Mouse (Mus musculus) forebrain, embryonic 10.5 days (tissue): Measurements from ENCODE around the gene Ldhd. TPM values are rescaled to one million over a fixed set of nuclear protein-coding genes. Genes with fewer than 3 reads are reported as not detected.
A peak's percentile ranks its signal among the peaks of the same experiment; 100 is the strongest.
"Not testable (repeated sequence)": the region's sequence is repeated elsewhere in the genome, so short reads cannot be mapped to it uniquely, and the experiment has no call there.

ENCODE experiments used
- DNase-seq: peaks from one replicate; pipeline ENCODE4 v3.0.0-alpha.2; 2017; ENCODE audit warnings: low spot score; ENCODE audit errors: extremely low spot score
- H3K27ac ChIP-seq: fragments of 300-500 bp; sonication (generic); 2 replicates; pipeline ENCODE4 v1.5.1; 2016; ENCODE audit warnings: mild to moderate bottlenecking
- H3K27me3 ChIP-seq: fragments of 300-500 bp; sonication (generic); 2 replicates; pipeline ENCODE4 v1.6.1; 2016; ENCODE audit warnings: mild to moderate bottlenecking; ENCODE audit not compliant: poor library complexity, severe bottlenecking
- H3K36me3 ChIP-seq: fragments of 300-500 bp; sonication (generic); replicated peaks from 2 replicates; pipeline ENCODE4 v1.6.1; 2016; ENCODE audit warnings: mild to moderate bottlenecking, moderate library complexity
- H3K4me1 ChIP-seq: fragments of 300-500 bp; sonication (generic); 2 replicates; pipeline ENCODE4 v1.6.1; 2016
- H3K4me3 ChIP-seq: fragments of 300-500 bp; sonication (generic); 2 replicates; pipeline ENCODE4 v1.5.1; 2016; ENCODE audit warnings: mild to moderate bottlenecking, moderate library complexity
- H3K9me3 ChIP-seq: fragments of 300-500 bp; sonication (generic); 2 replicates; pipeline ENCODE4 v1.6.1; 2016; ENCODE audit warnings: mild to moderate bottlenecking, moderate library complexity
- WGBS: fragments of 180-500 bp; shearing (Covaris S2); methylation state at CpG from one replicate; pipeline ENCODE4 v1.1.7; 2016; 5-methylcytosine and 5-hydroxymethylcytosine counted together
- polyA plus RNA-seq: library from polyadenylated mRNA; unstranded; fragments of >200 nt; fragmentation: Nextera tagmentation; extraction: Ambion mirVana; gene quantifications from 2 replicates; pipeline ENCODE4 v1.2.1, GENCODE M21; 2016

Ldhd gene
- polyA plus RNA-seq, 1 experiment from 2014 or later: not detected

- H3K27me3 ChIP-seq, H3K9me3 ChIP-seq, DNase-seq: not testable (repeated sequence)
- Histone ChIP-seq H3K4me1 (peaks cover 24% of the 10 kb centered on the region), H3K27ac (peak overlapping the region; percentile 99), H3K36me3 (peaks cover 20% of the 10 kb centered on the region), H3K4me3 (peak overlapping the region; percentile 85)
- 82% methylated on average over 12 of the region's 12 CpGs for WGBS
Observed at GRCm38 (mm10) chr8:111644286-111645051, 14.3 kb upstream of the Ldhd start.

- Histone ChIP-seq H3K36me3 (peaks cover 20% of the 10 kb centered on the region), H3K9me3 (no peaks in the 10 kb centered on the region), H3K4me1 (peaks cover 19% of the 10 kb centered on the region), H3K27ac (peak within 1 kb of the TSS; percentile 99), H3K27me3 (no peaks in the 10 kb centered on the region), H3K4me3 (peak within 1 kb of the TSS; percentile 85)
- DNase-seq: peak; percentile 90
- WGBS: under 1% methylated on average over 75 of the region's 75 CpGs
Observed at GRCm38 (mm10) chr8:111643264-111644141, 13.3 kb upstream of the Ldhd start, which contains the start of gene Zfp1. Gene Zfp1 (plus strand): TSS chr8:111643401.

- Histone ChIP-seq H3K27me3 (no peaks in the 10 kb centered on the region), H3K9me3 (no peaks in the 10 kb centered on the region), H3K27ac (peak overlapping the region; percentile 99), H3K4me1 (peaks cover 15% of the 10 kb centered on the region), H3K4me3 (peak overlapping the region; percentile 85), H3K36me3 (peaks cover 20% of the 10 kb centered on the region)
- DNase-seq: no peak
- WGBS: 16% methylated on average over 5 of the region's 5 CpGs
Observed at GRCm38 (mm10) chr8:111642939-111643263, 12.7 kb upstream of the Ldhd start.

GRCm38 (mm10) chr8:111642496-111642895 is 12.3 kb upstream of the Ldhd start:
- 75% methylated on average over 5 of the region's 5 CpGs for WGBS
- peak overlapping the region; percentile 99 for H3K27ac ChIP-seq
- H3K4me3 ChIP-seq: peak overlapping the region; percentile 85
- peaks cover 20% of the 10 kb centered on the region for H3K36me3 ChIP-seq
- peaks cover 15% of the 10 kb centered on the region for H3K4me1 ChIP-seq
- H3K27me3 ChIP-seq: no peaks in the 10 kb centered on the region
- no peak for DNase-seq
- H3K9me3 ChIP-seq: no peaks in the 10 kb centered on the region

GRCm38 (mm10) chr8:111641064-111641463 is 10.9 kb upstream of the Ldhd start:
- 98% methylated on average over 2 of the region's 2 CpGs for WGBS
- H3K4me3 ChIP-seq: no peak overlapping the region
- peaks cover 7% of the 10 kb centered on the region for H3K36me3 ChIP-seq
- H3K27me3 ChIP-seq: no peaks in the 10 kb centered on the region
- H3K27ac ChIP-seq: no peak overlapping the region
- H3K9me3 ChIP-seq: no peaks in the 10 kb centered on the region
- peaks cover 15% of the 10 kb centered on the region for H3K4me1 ChIP-seq
- no peak for DNase-seq

- Histone ChIP-seq H3K9me3 (no peaks in the 10 kb centered on the region), H3K4me1 (peaks cover 9% of the 10 kb centered on the region), H3K4me3 (no peak overlapping the region), H3K27ac (no peak overlapping the region), H3K27me3 (no peaks in the 10 kb centered on the region), H3K36me3 (no peaks in the 10 kb centered on the region)
- no peak for DNase-seq
Observed at GRCm38 (mm10) chr8:111638086-111638485, 7.9 kb upstream of the Ldhd start.

GRCm38 (mm10) chr8:111632976-111633375 is 2.8 kb upstream of the Ldhd start:
- no peak for DNase-seq
- Histone ChIP-seq H3K36me3 (peaks cover 9% of the 10 kb centered on the region; the same call in 1 of the 2 replicates), H3K27ac (no peak overlapping the region), H3K9me3 (no peaks in the 10 kb centered on the region), H3K4me3 (no peak overlapping the region), H3K4me1 (peaks cover 9% of the 10 kb centered on the region), H3K27me3 (no peaks in the 10 kb centered on the region)
- WGBS: 96% methylated on average over 3 of the region's 3 CpGs

GRCm38 (mm10) chr8:111631589-111631988 is 1.4 kb upstream of the Ldhd start:
- 94% methylated on average over 8 of the region's 8 CpGs for WGBS
- H3K4me3 ChIP-seq: no peak overlapping the region

GRCm38 (mm10) chr8:111628894-111629501 is 1.2 kb downstream of the Ldhd start:
- H3K27ac ChIP-seq: no peak overlapping the region
- H3K4me1 ChIP-seq: peaks cover 9% of the 10 kb centered on the region
- no peaks in the 10 kb centered on the region for H3K27me3 ChIP-seq
- no peak overlapping the region for H3K4me3 ChIP-seq
- no peaks in the 10 kb centered on the region for H3K9me3 ChIP-seq
- DNase-seq: no peak
- H3K36me3 ChIP-seq: peaks cover 31% of the 10 kb centered on the region
- 82% methylated on average over 19 of the region's 19 CpGs for WGBS

More at GRCm38 (mm10) chr8:111631589-111631988, 1.4 kb upstream of the Ldhd start:
- H3K27me3 ChIP-seq: no peaks in the 10 kb centered on the region
- H3K27ac ChIP-seq: no peak overlapping the region
- H3K4me1 ChIP-seq: peaks cover 9% of the 10 kb centered on the region
- H3K36me3 ChIP-seq: peaks cover 17% of the 10 kb centered on the region
- no peak for DNase-seq
- no peaks in the 10 kb centered on the region for H3K9me3 ChIP-seq

- no peaks in the 10 kb centered on the region for H3K9me3 ChIP-seq
- no peak overlapping the region for H3K27ac ChIP-seq
- no peak for DNase-seq
- WGBS: 92% methylated on average over 12 of the region's 12 CpGs
- H3K4me1 ChIP-seq: peaks cover 9% of the 10 kb centered on the region
- no peak overlapping the region for H3K4me3 ChIP-seq
- H3K27me3 ChIP-seq: no peaks in the 10 kb centered on the region
- H3K36me3 ChIP-seq: peaks cover 35% of the 10 kb centered on the region
Observed at GRCm38 (mm10) chr8:111628401-111628800, 1.8 kb downstream of the Ldhd start.

- 98% methylated on average over 9 of the region's 9 CpGs for WGBS
- Histone ChIP-seq H3K27me3 (no peaks in the 10 kb centered on the region), H3K27ac (no peak overlapping the region), H3K4me1 (peaks cover 9% of the 10 kb centered on the region), H3K9me3 (no peaks in the 10 kb centered on the region), H3K4me3 (no peak overlapping the region), H3K36me3 (peaks cover 39% of the 10 kb centered on the region)
- DNase-seq: no peak
Observed at GRCm38 (mm10) chr8:111627923-111628322, 2.3 kb downstream of the Ldhd start.

- no peak overlapping the region for H3K4me3 ChIP-seq
- no peaks in the 10 kb centered on the region for H3K27me3 ChIP-seq
- no peak overlapping the region for H3K27ac ChIP-seq
- WGBS: 91% methylated on average over 14 of the region's 14 CpGs
- H3K36me3 ChIP-seq: peaks cover 48% of the 10 kb centered on the region
- H3K4me1 ChIP-seq: peaks cover 10% of the 10 kb centered on the region
- no peaks in the 10 kb centered on the region for H3K9me3 ChIP-seq
- DNase-seq: no peak
Observed at GRCm38 (mm10) chr8:111626933-111627332, 3.2 kb downstream of the Ldhd start.

- Histone ChIP-seq H3K4me1 (peaks cover 14% of the 10 kb centered on the region), H3K27me3 (no peaks in the 10 kb centered on the region), H3K9me3 (no peaks in the 10 kb centered on the region), H3K27ac (no peak overlapping the region), H3K4me3 (no peak overlapping the region), H3K36me3 (peaks cover 53% of the 10 kb centered on the region)
- no peak for DNase-seq
- WGBS: 87% methylated on average over 8 of the region's 8 CpGs
Observed at GRCm38 (mm10) chr8:111626528-111626820, 3.7 kb downstream of the Ldhd start.
